Mouse (Mus musculus) brain, embryonic 14.5 days (tissue): ENCODE measurements at regions not wholly inside any gene's neighbourhood (a gene's known extent, or its start where the extent isn't known, plus 50 kb on each side); places are given as distances from the start of the nearest gene placed in this dataset.

Experiments
- CTCF ChIP-seq: fragments of 200-500 bp; IDR thresholded peaks from 2 replicates; pipeline ENCODE4 v1.5.1; 2012; ENCODE audit warnings: inconsistent platforms, mild to moderate bottlenecking, moderate library complexity, borderline replicate concordance; ENCODE audit not compliant: insufficient read depth, insufficient read length; ENCODE audit errors: extremely low read depth
- POLR2A ChIP-seq: fragments of 200-500 bp; IDR thresholded peaks from 2 replicates; pipeline ENCODE4 v1.6.1; 2012; ENCODE audit warnings: mild to moderate bottlenecking, inconsistent platforms, borderline replicate concordance; ENCODE audit not compliant: poor library complexity, insufficient read depth, insufficient read length, severe bottlenecking; ENCODE audit errors: extremely low read depth

GRCm38 (mm10) chr13:52077616-52078015 is 231.1 kb downstream of the Gadd45g start:
- TF ChIP-seq CTCF (no peak), POLR2A (no peak)
